Mouse (Mus musculus): ENCODE results near the gene Adssl1. TPM values are rescaled to one million over a fixed set of nuclear protein-coding genes. Genes with fewer than 3 reads are reported as not detected.

Adssl1 gene
- polyA plus RNA-seq, 1 experiment from 2014 or later, result 81.7 TPM

DNA sequence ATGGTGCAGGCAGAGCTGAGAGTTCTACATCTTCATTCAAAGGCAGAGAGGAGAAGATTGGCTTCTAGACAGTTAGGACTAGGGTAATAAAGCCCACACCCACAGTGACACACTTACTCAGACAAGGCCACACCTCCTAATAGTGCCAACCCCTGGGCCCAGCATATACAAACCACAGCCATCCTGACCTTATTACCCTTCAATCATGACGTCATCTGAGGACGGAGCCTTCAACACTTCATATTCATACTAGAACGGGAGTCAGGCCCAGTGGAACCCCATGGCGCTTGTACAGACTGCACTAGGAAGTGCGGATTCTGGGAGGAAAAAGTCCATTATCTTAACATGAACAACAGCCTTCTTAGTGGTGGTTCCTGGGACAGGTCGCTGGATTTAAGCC, 23.3 kb downstream of the Adssl1 start:
- WGBS, result 89% methylated on average over 6 of the region's 6 CpGs
- no peak overlapping the region for H3K4me2 ChIP-seq

DNA sequence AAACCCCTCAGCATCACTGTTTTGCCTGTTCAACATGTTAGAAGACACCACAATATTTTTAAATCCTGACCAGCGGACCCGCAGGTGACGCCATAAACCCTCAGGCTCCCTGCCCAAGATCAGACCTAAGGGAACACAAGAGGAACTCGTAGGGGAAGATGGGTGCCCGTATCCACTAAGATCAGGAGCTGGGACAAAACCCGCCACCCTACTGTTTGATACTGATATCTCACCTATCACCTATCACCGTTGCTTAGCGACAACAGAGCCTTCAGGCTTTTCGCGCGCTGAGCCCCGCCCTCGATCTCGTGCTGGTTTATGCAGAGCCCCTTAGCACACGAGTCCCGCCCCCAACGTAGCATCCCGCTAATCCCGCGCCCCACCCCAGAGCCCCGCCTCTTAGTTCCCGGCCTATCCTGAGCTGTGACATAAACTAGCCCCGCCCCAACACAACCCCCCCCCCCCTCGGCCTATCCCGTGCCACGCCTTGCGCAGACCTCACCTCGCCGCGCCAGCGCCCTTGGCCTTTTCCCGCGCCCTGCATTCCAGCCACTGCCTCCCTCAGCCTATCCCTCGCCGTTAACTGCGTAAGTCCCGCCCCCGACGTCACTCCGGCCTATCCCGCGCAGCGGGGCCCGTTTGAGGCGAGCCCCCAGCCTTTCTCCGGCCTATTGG, 24.5 kb downstream of the Adssl1 start, which contains the start of gene Siva1:
Siva1 (plus strand) TSS at position 500 of the 675 bp plus-strand sequence.
- Histone ChIP-seq H3K27me3 (replicated peaks) (no peaks in the 10 kb centered on the region), H3K36me3 (peaks cover 37% of the 10 kb centered on the region), H3K9me3 (replicated peaks) (no peaks in the 10 kb centered on the region), H3K9ac (peak within 1 kb of the TSS; percentile 86), H3K4me1 (replicated peaks) (peaks cover 16% of the 10 kb centered on the region), H3K27ac (ENCODE audit: poor library complexity, severe bottlenecking) (peak within 1 kb of the TSS; percentile 84), H3K4me3 (peak within 1 kb of the TSS; percentile 64), H3K4me2 (peak within 1 kb of the TSS; percentile 83)
- 3% methylated on average over 45 of the region's 46 CpGs for whole genome bisulfite sequencing
- peak; percentile 96 for ATAC-seq (ENCODE audit: insufficient number of reproducible peaks, low FRiP score)

More for the DNA sequence above, 23.3 kb downstream of the Adssl1 start:
- H3K4me1 ChIP-seq (replicated peaks), result peaks cover 16% of the 10 kb centered on the region
- H3K9ac ChIP-seq, result no peak overlapping the region
- no peak overlapping the region for H3K4me3 ChIP-seq
- H3K27ac ChIP-seq (ENCODE audit: poor library complexity, severe bottlenecking), result no peak overlapping the region
- no peaks in the 10 kb centered on the region for H3K9me3 ChIP-seq (replicated peaks)
- no peaks in the 10 kb centered on the region for H3K27me3 ChIP-seq (replicated peaks)
- peaks cover 26% of the 10 kb centered on the region for H3K36me3 ChIP-seq
- no peak for ATAC-seq (ENCODE audit: insufficient number of reproducible peaks, low FRiP score)

DNA sequence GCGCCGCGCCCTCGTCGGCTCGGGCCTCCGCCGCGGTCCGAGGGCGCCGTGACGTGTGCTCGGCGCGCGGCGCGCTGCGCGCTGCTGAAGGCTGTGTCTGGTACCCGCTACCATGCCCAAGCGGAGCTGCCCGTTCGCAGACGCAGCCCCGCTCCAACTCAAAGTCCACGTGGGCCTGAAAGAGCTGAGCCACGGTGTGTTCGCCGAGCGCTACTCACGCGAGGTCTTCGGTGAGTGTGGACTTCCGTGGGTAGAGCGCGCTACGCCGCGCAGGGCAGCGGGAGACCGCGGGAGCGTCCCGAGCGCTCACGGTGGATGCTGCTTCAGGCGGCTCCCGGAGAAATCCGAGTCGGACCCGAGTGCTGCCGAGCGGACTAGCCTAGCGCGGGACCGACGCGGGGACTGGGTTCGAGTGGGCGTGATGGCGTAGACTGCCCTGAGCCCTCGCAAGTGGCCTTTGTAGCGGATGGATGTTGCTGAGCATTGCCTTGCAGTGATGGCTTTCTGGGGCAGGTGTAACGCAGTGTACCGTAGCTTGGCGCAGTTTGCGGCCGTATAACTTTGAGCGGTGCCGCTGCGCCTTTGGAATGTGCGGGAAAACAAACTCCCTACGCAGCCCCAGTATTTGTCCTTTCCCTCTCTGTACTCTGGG, 25.1 kb downstream of the Adssl1 start:
- H3K27me3 ChIP-seq (replicated peaks), result no peaks in the 10 kb centered on the region
- under 1% methylated on average over 75 of the region's 75 CpGs for WGBS

DNA sequence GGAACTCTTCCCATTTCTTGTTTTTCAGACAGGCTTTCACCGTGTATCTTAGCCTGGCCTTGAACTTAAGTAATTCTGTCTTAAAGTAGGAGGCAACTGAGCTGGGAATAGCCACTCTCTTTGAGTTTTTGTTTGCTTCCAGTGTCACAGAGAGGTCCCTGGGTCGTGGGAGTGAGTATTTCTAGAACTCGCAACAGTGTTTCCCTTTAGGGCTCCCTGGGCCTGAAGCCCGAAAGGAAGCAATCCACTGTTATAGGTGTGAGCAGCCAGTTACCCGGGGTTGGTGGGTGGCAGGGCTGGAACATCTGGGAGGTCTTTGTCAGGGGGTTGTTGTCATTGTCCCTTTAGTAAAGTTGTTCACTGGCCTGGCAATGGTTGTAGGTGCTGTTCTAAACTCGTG, 26.3 kb downstream of the Adssl1 start:
- H3K9me3 ChIP-seq (replicated peaks), result no peaks in the 10 kb centered on the region
- peaks cover 16% of the 10 kb centered on the region for H3K4me1 ChIP-seq (replicated peaks)
- peak overlapping the region; percentile 64 for H3K4me3 ChIP-seq
- WGBS, result 63% methylated on average over 6 of the region's 6 CpGs
- peak overlapping the region; percentile 83 for H3K4me2 ChIP-seq
- no peak overlapping the region for H3K27ac ChIP-seq (ENCODE audit: poor library complexity, severe bottlenecking)
- no peaks in the 10 kb centered on the region for H3K27me3 ChIP-seq (replicated peaks)
- no peak for ATAC-seq (ENCODE audit: insufficient number of reproducible peaks, low FRiP score)
- peaks cover 40% of the 10 kb centered on the region for H3K36me3 ChIP-seq
- peak overlapping the region; percentile 86 for H3K9ac ChIP-seq

More for the DNA sequence above, 25.1 kb downstream of the Adssl1 start:
- Histone ChIP-seq H3K27ac (ENCODE audit: poor library complexity, severe bottlenecking) (peak overlapping the region; percentile 84), H3K4me1 (replicated peaks) (peaks cover 16% of the 10 kb centered on the region), H3K4me2 (peak overlapping the region; percentile 83), H3K4me3 (peak overlapping the region; percentile 64), H3K9ac (peak overlapping the region; percentile 86), H3K36me3 (peaks cover 37% of the 10 kb centered on the region), H3K9me3 (replicated peaks) (no peaks in the 10 kb centered on the region)
- peak; percentile 26 for ATAC-seq (ENCODE audit: insufficient number of reproducible peaks, low FRiP score)

DNA sequence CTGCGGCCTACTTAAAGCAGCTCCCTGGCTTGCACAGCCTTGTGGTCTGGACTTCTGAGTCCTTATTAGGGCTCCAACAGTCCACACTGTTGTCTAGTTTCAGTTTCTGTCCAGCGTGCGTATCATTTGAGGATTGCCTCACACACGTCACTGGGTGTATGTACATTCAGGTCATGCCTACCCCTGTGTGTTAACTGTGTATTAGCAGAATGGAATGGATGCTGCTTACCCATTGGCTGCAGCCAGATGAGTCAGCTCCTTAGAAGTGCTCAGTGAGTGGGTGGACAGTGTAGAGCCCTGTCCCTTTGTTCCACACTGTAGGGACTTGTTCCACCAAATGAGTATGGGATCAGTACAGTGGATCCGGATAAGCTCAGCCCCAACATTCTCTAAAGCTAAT, 28.2 kb downstream of the Adssl1 start:
- WGBS, result 94% methylated on average over 5 of the region's 5 CpGs
- Histone ChIP-seq H3K27me3 (replicated peaks) (no peaks in the 10 kb centered on the region), H3K4me3 (no peak overlapping the region), H3K4me1 (replicated peaks) (peaks cover 16% of the 10 kb centered on the region), H3K27ac (ENCODE audit: poor library complexity, severe bottlenecking) (no peak overlapping the region), H3K9ac (no peak overlapping the region), H3K36me3 (peaks cover 59% of the 10 kb centered on the region), H3K4me2 (no peak overlapping the region), H3K9me3 (replicated peaks) (no peaks in the 10 kb centered on the region)
- ATAC-seq (ENCODE audit: insufficient number of reproducible peaks, low FRiP score), result no peak

DNA sequence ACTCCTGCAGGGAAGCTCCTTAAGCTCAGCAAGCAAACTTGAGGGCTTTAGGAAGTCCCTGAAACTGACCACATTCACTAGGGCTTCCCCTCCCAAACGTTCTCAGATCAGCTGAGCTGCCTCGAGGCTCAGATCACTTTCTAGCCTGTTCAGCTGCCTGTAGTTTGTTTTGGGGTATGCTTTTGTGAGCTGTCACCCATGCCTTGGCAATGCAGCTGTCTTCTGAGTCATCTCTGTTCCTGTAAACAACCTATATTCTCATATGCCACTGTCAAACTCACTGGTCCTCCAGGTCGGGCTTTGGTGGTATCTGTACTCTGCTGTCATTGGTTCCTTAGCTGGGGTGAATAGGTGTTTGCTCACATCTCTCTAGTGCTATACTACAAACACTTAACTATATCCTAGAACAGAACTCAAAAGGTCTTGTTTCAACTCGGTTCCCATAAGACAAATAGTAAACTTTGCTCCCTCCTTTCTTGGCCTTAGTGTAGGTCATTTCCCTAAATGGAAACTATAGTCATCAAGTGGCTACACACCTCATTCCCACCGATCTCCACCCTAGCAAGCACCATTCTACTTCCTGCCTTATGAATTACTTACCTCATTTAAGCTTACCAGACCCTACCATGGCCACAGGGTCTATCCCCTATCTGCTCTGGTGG, 32.1 kb downstream of the Adssl1 start:
- WGBS, result 77% methylated on average over 5 of the region's 5 CpGs
- peaks cover 28% of the 10 kb centered on the region for H3K4me1 ChIP-seq (replicated peaks)
- H3K27ac ChIP-seq (ENCODE audit: poor library complexity, severe bottlenecking), result no peak overlapping the region
- no peaks in the 10 kb centered on the region for H3K9me3 ChIP-seq (replicated peaks)
- H3K4me2 ChIP-seq, result no peak overlapping the region
- no peak overlapping the region for H3K9ac ChIP-seq
- H3K36me3 ChIP-seq, result peaks cover 96% of the 10 kb centered on the region
- ATAC-seq (ENCODE audit: insufficient number of reproducible peaks, low FRiP score), result no peak
- no peak overlapping the region for H3K4me3 ChIP-seq
- H3K27me3 ChIP-seq (replicated peaks), result no peaks in the 10 kb centered on the region

DNA sequence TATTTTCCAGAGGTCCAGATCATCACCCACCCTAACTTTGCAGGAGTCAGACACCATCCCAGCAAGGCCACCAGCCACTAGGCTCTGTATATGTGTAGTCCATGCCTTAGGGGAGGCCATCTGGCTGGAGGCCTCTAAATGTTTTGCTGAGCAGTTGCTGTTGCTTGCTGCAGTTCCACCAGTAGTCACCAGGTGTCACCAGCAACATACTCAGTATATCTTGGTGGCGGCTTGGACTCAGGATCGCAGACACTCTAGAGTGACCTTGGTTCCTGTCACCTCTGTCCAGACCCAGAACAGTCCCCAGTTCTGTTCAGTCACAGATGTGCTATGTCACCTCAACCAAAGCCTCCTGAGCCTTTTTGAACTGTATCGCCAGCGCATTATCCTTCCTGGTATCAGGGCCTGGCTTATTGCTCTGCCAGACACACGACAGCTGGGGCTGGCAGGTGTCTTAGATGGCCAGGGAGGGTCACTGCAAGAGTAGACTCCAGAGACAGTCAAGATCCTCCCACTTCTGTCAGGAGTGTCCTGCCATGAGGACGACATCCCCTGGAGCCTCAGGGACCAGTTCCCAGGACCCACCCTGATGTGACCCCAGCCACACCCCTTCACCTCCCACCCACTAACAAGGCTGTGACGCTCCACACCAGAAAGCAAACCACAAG, 33.4 kb downstream of the Adssl1 start:
- Histone ChIP-seq H3K27ac (ENCODE audit: poor library complexity, severe bottlenecking) (peak overlapping the region; percentile 77), H3K36me3 (peaks cover 98% of the 10 kb centered on the region), H3K9ac (no peak overlapping the region), H3K4me1 (replicated peaks) (peaks cover 28% of the 10 kb centered on the region), H3K4me2 (no peak overlapping the region; the same call in 1 of the 2 replicates), H3K27me3 (replicated peaks) (no peaks in the 10 kb centered on the region), H3K9me3 (replicated peaks) (no peaks in the 10 kb centered on the region), H3K4me3 (no peak overlapping the region)
- WGBS, result 37% methylated on average over 7 of the region's 7 CpGs
- ATAC-seq (ENCODE audit: insufficient number of reproducible peaks, low FRiP score), result peak; percentile 71

DNA sequence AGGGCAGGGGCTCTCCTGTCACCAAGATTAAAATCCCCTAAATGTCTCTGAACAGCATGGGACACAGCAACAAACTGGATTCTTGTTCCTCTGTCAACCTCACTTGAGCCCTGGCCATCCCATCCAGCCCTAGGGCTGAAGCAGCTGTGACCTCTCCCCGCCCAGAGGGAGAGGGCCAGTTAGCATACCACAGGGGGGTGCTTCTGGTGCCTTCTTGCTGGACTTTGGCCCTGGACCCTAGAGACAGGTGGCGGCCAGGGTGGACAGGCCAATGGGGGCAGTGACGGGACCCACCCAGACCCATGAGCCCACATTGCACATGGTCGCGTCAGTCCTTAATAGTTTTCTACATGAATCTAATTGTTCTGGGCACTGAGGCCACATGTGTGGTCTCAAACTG, 34.2 kb downstream of the Adssl1 start:
- peak overlapping the region; percentile 77 for H3K27ac ChIP-seq (ENCODE audit: poor library complexity, severe bottlenecking)
- H3K4me3 ChIP-seq, result no peak overlapping the region
- WGBS, result 86% methylated on average over 5 of the region's 5 CpGs
- H3K27me3 ChIP-seq (replicated peaks), result no peaks in the 10 kb centered on the region
- peaks cover 98% of the 10 kb centered on the region for H3K36me3 ChIP-seq
- ATAC-seq (ENCODE audit: insufficient number of reproducible peaks, low FRiP score), result no peak
- peak overlapping the region; percentile 41; the same call in 1 of the 2 replicates for H3K9ac ChIP-seq
- peak overlapping the region; percentile 31; the same call in 1 of the 2 replicates for H3K4me2 ChIP-seq
- H3K4me1 ChIP-seq (replicated peaks), result peaks cover 35% of the 10 kb centered on the region
- H3K9me3 ChIP-seq (replicated peaks), result no peaks in the 10 kb centered on the region

DNA sequence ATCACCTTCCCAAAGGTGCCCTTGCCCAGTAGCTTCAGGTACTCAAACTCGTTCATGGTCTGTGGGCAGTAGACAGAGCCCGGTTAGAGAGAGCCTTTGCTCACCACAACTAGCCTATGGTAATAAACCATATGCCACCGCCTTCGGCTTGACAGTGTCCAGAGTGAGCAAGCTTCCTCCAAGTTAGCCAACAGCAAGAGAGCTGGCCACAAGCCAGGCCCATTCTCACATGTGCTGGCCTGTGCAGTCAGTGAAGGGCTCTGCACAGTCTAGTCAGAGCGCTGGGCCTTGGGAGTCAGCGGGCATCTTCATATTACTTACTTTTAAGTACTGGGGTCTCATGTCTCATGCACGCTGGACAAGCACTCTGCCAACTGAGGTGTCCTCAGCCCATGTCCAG, 38.8 kb downstream of the Adssl1 start:
- Histone ChIP-seq H3K4me1 (replicated peaks) (peaks cover 77% of the 10 kb centered on the region), H3K9me3 (replicated peaks) (no peaks in the 10 kb centered on the region), H3K9ac (no peak overlapping the region; the same call in 1 of the 2 replicates), H3K36me3 (peaks cover 92% of the 10 kb centered on the region), H3K4me3 (no peak overlapping the region), H3K27me3 (replicated peaks) (no peaks in the 10 kb centered on the region), H3K27ac (ENCODE audit: poor library complexity, severe bottlenecking) (peak overlapping the region; percentile 24; the same call in 1 of the 2 replicates), H3K4me2 (no peak overlapping the region)
- no peak for ATAC-seq (ENCODE audit: insufficient number of reproducible peaks, low FRiP score)
- 89% methylated on average over 7 of the region's 7 CpGs for WGBS

DNA sequence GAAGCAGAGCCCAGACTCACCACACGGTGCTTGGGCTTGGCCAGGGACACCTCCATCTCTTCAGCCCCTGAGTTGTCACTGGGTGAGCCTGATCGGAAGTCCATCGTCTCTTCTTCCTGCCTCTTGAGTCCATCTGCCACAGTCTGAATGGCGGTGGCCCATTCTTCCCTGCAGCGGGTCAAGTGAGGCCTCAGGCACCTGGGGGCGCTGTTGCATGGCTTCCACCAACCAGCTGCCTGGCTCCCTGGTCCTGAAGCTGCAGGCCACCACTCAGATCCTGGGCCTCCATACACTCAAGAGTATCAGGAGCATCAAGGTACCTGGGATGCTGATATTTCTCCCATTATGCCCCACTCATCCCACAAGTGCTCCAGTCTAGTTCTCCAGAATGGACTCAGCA, 39.3 kb downstream of the Adssl1 start:
- peaks cover 92% of the 10 kb centered on the region for H3K36me3 ChIP-seq
- H3K9me3 ChIP-seq (replicated peaks), result no peaks in the 10 kb centered on the region
- no peak overlapping the region for H3K4me3 ChIP-seq
- no peaks in the 10 kb centered on the region for H3K27me3 ChIP-seq (replicated peaks)
- ATAC-seq (ENCODE audit: insufficient number of reproducible peaks, low FRiP score), result no peak
- peak overlapping the region; percentile 24; the same call in 1 of the 2 replicates for H3K27ac ChIP-seq (ENCODE audit: poor library complexity, severe bottlenecking)
- peaks cover 77% of the 10 kb centered on the region for H3K4me1 ChIP-seq (replicated peaks)
- no peak overlapping the region for H3K4me2 ChIP-seq
- H3K9ac ChIP-seq, result no peak overlapping the region; the same call in 1 of the 2 replicates
- 86% methylated on average over 6 of the region's 6 CpGs for WGBS

Data from heart, embryonic 12.5 days (tissue).